Mouse (Mus musculus): ENCODE data around the gene Dock11. TPM values are rescaled to one million over a fixed set of nuclear protein-coding genes. Genes with fewer than 3 reads are reported as not detected.

Gene Dock11
- polyA plus RNA-seq, 1 experiment: 2.2 TPM

DNA sequence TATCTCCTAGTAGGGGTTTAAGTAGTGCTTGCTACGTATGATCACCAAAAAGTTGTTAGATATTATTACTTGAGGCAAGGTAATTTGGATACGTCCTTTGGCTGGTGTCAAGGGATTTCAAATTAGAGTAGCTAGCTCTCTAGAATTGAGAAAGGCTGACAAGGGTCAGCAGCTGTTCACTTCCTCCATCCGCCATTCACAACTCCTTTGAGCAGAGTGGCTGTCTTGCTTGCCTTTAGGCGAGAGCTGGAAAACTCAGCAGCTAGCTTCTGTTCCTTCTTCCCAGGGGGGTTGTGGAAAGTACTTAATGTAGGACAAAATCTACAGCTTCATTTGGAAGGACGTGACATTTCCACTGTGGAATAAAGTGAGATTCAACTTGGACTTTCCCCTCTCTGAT lies 3.7 kb downstream of the Dock11 start:
- TF ChIP-seq USF1 (IDR thresholded peaks at IDR 0.05; ENCODE audit: low read depth) (no peak), MYOG (IDR thresholded peaks at IDR 0.05; ENCODE audit: control insufficient read depth, extremely low read depth, insufficient read length) (no peak), MYOD1 (IDR thresholded peaks at IDR 0.05; ENCODE audit: control insufficient read depth, insufficient read length, low read depth) (no peak), CEBPB (IDR thresholded peaks at IDR 0.05; ENCODE audit: low read depth) (no peak), FOSL1 (IDR thresholded peaks at IDR 0.05; ENCODE audit: insufficient read depth, low read length, poor library complexity, severe bottlenecking) (no peak), CTCF (IDR thresholded peaks at IDR 0.05; ENCODE audit: control insufficient read depth, insufficient read depth, insufficient read length) (no peak), MAX (IDR thresholded peaks at IDR 0.05) (no peak)
- Histone ChIP-seq H3K4me3 (ENCODE audit: insufficient read depth, poor library complexity, severe bottlenecking) (no peak overlapping the region), H3K36me3 (ENCODE audit: control insufficient read depth, insufficient read depth) (no peaks in the 10 kb centered on the region), H3K79me2 (ENCODE audit: control insufficient read depth, insufficient read depth) (no peaks in the 10 kb centered on the region), H3K27me3 (ENCODE audit: control insufficient read depth, insufficient read depth, insufficient read length) (no peaks in the 10 kb centered on the region), H3ac (ENCODE audit: control insufficient read depth, insufficient read length, low read depth) (no peak overlapping the region), H3K79me3 (ENCODE audit: low read depth) (peaks cover 3% of the 10 kb centered on the region)

DNA sequence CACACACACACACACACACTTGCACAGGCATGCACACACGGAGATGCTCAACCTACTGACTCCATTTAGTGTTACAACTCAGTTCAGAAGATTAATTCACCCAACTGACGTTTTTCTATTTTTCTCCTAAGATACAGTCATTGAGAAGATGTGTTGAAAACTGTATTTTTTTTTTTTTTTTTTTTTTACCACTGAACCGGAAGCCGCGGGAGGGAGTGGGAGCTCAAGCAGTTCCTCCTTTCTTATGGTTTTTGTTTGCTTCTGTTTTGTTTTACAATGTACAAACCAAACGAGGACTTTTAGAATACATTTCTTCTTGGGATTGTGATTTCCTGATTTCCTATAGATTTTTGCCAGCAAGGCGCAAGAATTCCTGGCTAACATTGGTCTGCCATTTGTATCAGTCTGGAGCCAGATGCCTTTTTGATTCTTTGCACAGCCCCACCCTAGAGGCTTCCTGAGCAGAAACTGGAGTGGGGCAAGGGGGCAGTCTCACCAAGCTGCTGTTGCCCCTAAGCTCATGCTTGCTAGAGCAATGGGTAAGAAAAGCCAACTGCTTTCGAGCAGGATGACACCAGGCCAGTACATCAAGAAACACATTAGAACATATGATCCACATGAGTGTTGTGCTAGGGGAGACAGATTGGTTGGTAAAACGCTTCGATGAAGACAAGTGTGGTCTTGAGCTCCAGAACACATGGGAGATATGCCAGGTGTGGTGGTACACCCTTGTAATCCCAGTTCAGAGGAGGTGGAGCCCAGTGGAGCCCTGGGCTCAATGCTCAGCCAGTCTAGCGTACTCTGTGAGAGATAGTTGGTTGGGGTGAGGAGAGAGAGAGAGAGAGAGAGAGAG lies 9.2 kb downstream of the Dock11 start:
- Histone ChIP-seq H3K79me2 (ENCODE audit: control insufficient read depth, insufficient read depth) (no peaks in the 10 kb centered on the region), H3K36me3 (ENCODE audit: control insufficient read depth, insufficient read depth) (no peaks in the 10 kb centered on the region), H3ac (ENCODE audit: control insufficient read depth, insufficient read length, low read depth) (no peak overlapping the region), H3K79me3 (ENCODE audit: low read depth) (peaks cover 3% of the 10 kb centered on the region), H3K27me3 (ENCODE audit: control insufficient read depth, insufficient read depth, insufficient read length) (no peaks in the 10 kb centered on the region), H3K4me3 (ENCODE audit: insufficient read depth, poor library complexity, severe bottlenecking) (no peak overlapping the region)
- TF ChIP-seq CTCF (IDR thresholded peaks at IDR 0.05; ENCODE audit: control insufficient read depth, insufficient read depth, insufficient read length) (no peak), MYOG (IDR thresholded peaks at IDR 0.05; ENCODE audit: control insufficient read depth, extremely low read depth, insufficient read length) (no peak), USF1 (IDR thresholded peaks at IDR 0.05; ENCODE audit: low read depth) (no peak), MYOD1 (IDR thresholded peaks at IDR 0.05; ENCODE audit: control insufficient read depth, insufficient read length, low read depth) (no peak), FOSL1 (IDR thresholded peaks at IDR 0.05; ENCODE audit: insufficient read depth, low read length, poor library complexity, severe bottlenecking) (no peak), MAX (IDR thresholded peaks at IDR 0.05) (no peak), CEBPB (IDR thresholded peaks at IDR 0.05; ENCODE audit: low read depth) (no peak)

DNA sequence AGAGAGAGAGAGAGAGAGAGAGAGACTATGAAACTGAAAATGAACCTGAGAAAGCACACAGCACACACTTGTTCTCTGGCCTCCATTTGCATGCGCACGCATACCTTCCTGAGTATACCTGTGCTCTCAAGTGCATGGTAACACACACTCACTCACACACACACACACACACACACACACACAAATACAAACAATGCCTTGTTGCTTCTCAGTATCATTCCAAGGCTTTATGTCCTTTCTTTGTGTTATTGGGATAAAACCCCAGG lies 9.8 kb downstream of the Dock11 start:
- H3K4me3 ChIP-seq (ENCODE audit: insufficient read depth, poor library complexity, severe bottlenecking): no peak overlapping the region
- TF ChIP-seq CTCF (IDR thresholded peaks at IDR 0.05; ENCODE audit: control insufficient read depth, insufficient read depth, insufficient read length): no peak
- H3K36me3 ChIP-seq (ENCODE audit: control insufficient read depth, insufficient read depth): no peaks in the 10 kb centered on the region

DNA sequence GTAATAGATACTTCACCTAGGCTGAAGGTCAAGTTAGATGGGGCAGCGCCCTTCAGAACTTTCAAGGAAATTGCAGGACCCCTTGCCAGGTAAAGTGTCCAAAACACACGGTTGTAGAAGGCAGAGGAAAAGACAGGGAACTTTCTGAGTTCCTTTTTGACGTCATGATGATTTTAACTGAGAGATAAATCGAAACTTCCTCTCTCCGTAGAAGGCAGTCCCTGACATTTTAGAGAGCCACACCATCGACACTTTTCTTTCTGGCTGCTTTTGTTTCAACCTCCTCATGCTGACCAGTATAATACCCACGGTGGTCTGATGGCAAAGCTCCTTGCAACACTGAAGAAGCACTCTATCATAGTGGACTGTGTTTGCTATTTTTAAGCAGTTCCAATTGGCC lies 15.7 kb downstream of the Dock11 start:
- H3ac ChIP-seq (ENCODE audit: control insufficient read depth, insufficient read length, low read depth): no peak overlapping the region
- no peak overlapping the region for H3K4me3 ChIP-seq (ENCODE audit: insufficient read depth, poor library complexity, severe bottlenecking)
- TF ChIP-seq MYOD1 (IDR thresholded peaks at IDR 0.05; ENCODE audit: control insufficient read depth, insufficient read length, low read depth) (no peak), CEBPB (IDR thresholded peaks at IDR 0.05; ENCODE audit: low read depth) (no peak), MYOG (IDR thresholded peaks at IDR 0.05; ENCODE audit: control insufficient read depth, extremely low read depth, insufficient read length) (no peak), FOSL1 (IDR thresholded peaks at IDR 0.05; ENCODE audit: insufficient read depth, low read length, poor library complexity, severe bottlenecking) (no peak), MAX (IDR thresholded peaks at IDR 0.05) (no peak), CTCF (IDR thresholded peaks at IDR 0.05; ENCODE audit: control insufficient read depth, insufficient read depth, insufficient read length) (no peak), USF1 (IDR thresholded peaks at IDR 0.05; ENCODE audit: low read depth) (no peak)
- no peaks in the 10 kb centered on the region for H3K36me3 ChIP-seq (ENCODE audit: control insufficient read depth, insufficient read depth)
- no peaks in the 10 kb centered on the region for H3K79me3 ChIP-seq (ENCODE audit: low read depth)
- H3K79me2 ChIP-seq (ENCODE audit: control insufficient read depth, insufficient read depth): no peaks in the 10 kb centered on the region
- no peaks in the 10 kb centered on the region for H3K27me3 ChIP-seq (ENCODE audit: control insufficient read depth, insufficient read depth, insufficient read length)

More for the DNA sequence above, 9.8 kb downstream of the Dock11 start:
- Histone ChIP-seq H3K79me3 (ENCODE audit: low read depth) (peaks cover 3% of the 10 kb centered on the region), H3K79me2 (ENCODE audit: control insufficient read depth, insufficient read depth) (no peaks in the 10 kb centered on the region), H3K27me3 (ENCODE audit: control insufficient read depth, insufficient read depth, insufficient read length) (no peaks in the 10 kb centered on the region), H3ac (ENCODE audit: control insufficient read depth, insufficient read length, low read depth) (no peak overlapping the region)

DNA sequence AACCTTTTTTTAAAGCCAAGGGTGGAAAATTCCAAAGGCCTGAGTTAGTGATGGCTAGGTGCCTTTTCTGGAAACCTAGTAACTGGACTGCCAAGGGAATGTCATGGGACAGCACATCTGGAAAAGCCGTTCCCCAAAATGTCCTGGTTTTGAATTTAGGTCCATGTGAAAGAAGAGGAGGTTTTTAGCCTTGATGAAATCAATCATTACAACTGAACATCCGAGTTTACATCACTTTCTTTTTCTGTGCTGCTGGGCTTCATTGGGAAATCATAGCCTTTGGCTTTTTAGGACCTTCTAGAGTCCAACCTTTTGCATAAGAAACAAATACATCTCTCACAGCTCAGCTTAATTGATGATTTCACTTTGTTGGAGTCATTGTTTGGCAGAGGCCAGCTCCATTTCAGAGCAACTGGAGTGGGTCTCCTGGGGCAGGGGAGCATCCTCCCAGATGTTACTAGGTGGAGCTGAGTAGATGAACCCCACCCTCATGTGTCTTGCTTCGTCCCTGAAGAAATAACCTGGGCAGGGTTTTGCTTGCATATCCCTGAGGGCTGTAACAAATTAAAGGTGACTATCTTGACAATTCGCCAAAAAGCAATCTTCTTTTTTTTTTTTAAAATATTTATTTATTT lies 18.2 kb downstream of the Dock11 start:
- H3K4me3 ChIP-seq (ENCODE audit: insufficient read depth, poor library complexity, severe bottlenecking): no peak overlapping the region
- H3ac ChIP-seq (ENCODE audit: control insufficient read depth, insufficient read length, low read depth): no peak overlapping the region
- no peaks in the 10 kb centered on the region for H3K36me3 ChIP-seq (ENCODE audit: control insufficient read depth, insufficient read depth)
- TF ChIP-seq USF1 (IDR thresholded peaks at IDR 0.05; ENCODE audit: low read depth) (no peak), FOSL1 (IDR thresholded peaks at IDR 0.05; ENCODE audit: insufficient read depth, low read length, poor library complexity, severe bottlenecking) (no peak), MYOG (IDR thresholded peaks at IDR 0.05; ENCODE audit: control insufficient read depth, extremely low read depth, insufficient read length) (no peak), MYOD1 (IDR thresholded peaks at IDR 0.05; ENCODE audit: control insufficient read depth, insufficient read length, low read depth) (no peak), CEBPB (IDR thresholded peaks at IDR 0.05; ENCODE audit: low read depth) (no peak), MAX (IDR thresholded peaks at IDR 0.05) (no peak), CTCF (IDR thresholded peaks at IDR 0.05; ENCODE audit: control insufficient read depth, insufficient read depth, insufficient read length) (no peak)
- no peaks in the 10 kb centered on the region for H3K79me3 ChIP-seq (ENCODE audit: low read depth)
- H3K79me2 ChIP-seq (ENCODE audit: control insufficient read depth, insufficient read depth): no peaks in the 10 kb centered on the region
- H3K27me3 ChIP-seq (ENCODE audit: control insufficient read depth, insufficient read depth, insufficient read length): no peaks in the 10 kb centered on the region

Measured in C2C12 (cell line).